Mouse (Mus musculus) liver, postnatal 0 days (tissue): ENCODE data around the gene Tnfaip8l2. TPM values are rescaled to one million over a fixed set of nuclear protein-coding genes. Genes with fewer than 3 reads are reported as not detected.
A peak's percentile ranks its signal among the peaks of the same experiment; 100 is the strongest.

Source experiments
- ATAC-seq: fragments of 200-750 bp; cut with Nextera tagmentation; 2 replicates; pipeline ENCODE4 v1.8.0; 2017; ENCODE audit warnings: mild to moderate bottlenecking, moderate library complexity
- DNase-seq: peaks from one replicate; pipeline ENCODE4 v3.0.0-alpha.2; 2016
- H3K27ac ChIP-seq: fragments of 300-500 bp; sonication (generic); 2 replicates; pipeline ENCODE4 v1.5.1; 2014; ENCODE audit warnings: antibody characterized with exemption, moderate library complexity, mild to moderate bottlenecking, low read depth
- H3K27me3 ChIP-seq: fragments of 300-500 bp; sonication (generic); 2 replicates; pipeline ENCODE4 v1.6.1; 2014; ENCODE audit warnings: low read length, control low read depth, mixed read lengths; ENCODE audit not compliant: insufficient read depth
- H3K36me3 ChIP-seq: fragments of 300-500 bp; sonication (generic); replicated peaks from 2 replicates; pipeline ENCODE4 v1.6.1; 2014; ENCODE audit warnings: mild to moderate bottlenecking, control low read depth, low read length, moderate library complexity, mixed read lengths; ENCODE audit not compliant: insufficient read depth
- H3K4me1 ChIP-seq: fragments of 300-500 bp; sonication (generic); 2 replicates; pipeline ENCODE4 v1.6.1; 2014; ENCODE audit warnings: antibody characterized with exemption, mild to moderate bottlenecking, control low read depth; ENCODE audit not compliant: insufficient read depth
- H3K4me2 ChIP-seq: fragments of 300-500 bp; sonication (generic); 2 replicates; pipeline ENCODE4 v1.6.1; 2014; ENCODE audit warnings: low read depth, mild to moderate bottlenecking, low read length, moderate library complexity, mixed read lengths
- H3K4me3 ChIP-seq: fragments of 300-500 bp; sonication (generic); 2 replicates; pipeline ENCODE4 v1.5.1; 2014; ENCODE audit warnings: low read depth, low read length
- H3K9ac ChIP-seq: fragments of 300-500 bp; sonication (generic); replicated peaks from 2 replicates; pipeline ENCODE4 v1.6.1; 2014; ENCODE audit warnings: mild to moderate bottlenecking, moderate library complexity
- H3K9me3 ChIP-seq: fragments of 300-500 bp; sonication (generic); 2 replicates; pipeline ENCODE4 v1.6.1; 2016; ENCODE audit warnings: mild to moderate bottlenecking, control low read depth, low read length, mixed read lengths
- CTCF ChIP-seq: sonication (generic); IDR thresholded peaks from 2 replicates; pipeline ENCODE4 v1.5.1; 2016; ENCODE audit warnings: antibody characterized with exemption, low read depth
- EP300 ChIP-seq: IDR thresholded peaks from 2 replicates; pipeline ENCODE4 v1.6.1; 2016; ENCODE audit warnings: antibody characterized with exemption, low read depth, mild to moderate bottlenecking
- WGBS: fragments of 180-500 bp; shearing (Covaris S2); extraction: QIAGEN DNeasy Blood & Tissue Kit; methylation state at CpG from one replicate; pipeline ENCODE4 v1.1.7; 2014; ENCODE audit not compliant: insufficient replicate concordance; 5-methylcytosine and 5-hydroxymethylcytosine counted together
- polyA plus RNA-seq: library from polyadenylated mRNA; unstranded; fragments of >200 nt; fragmentation: Nextera tagmentation; extraction: Ambion mirVana; gene quantifications from 2 replicates; pipeline ENCODE4 v1.2.1, GENCODE M21; 2015

The Tnfaip8l2 gene
- polyA plus RNA-seq, 1 experiment from 2014 or later = 13.0 TPM

DNA sequence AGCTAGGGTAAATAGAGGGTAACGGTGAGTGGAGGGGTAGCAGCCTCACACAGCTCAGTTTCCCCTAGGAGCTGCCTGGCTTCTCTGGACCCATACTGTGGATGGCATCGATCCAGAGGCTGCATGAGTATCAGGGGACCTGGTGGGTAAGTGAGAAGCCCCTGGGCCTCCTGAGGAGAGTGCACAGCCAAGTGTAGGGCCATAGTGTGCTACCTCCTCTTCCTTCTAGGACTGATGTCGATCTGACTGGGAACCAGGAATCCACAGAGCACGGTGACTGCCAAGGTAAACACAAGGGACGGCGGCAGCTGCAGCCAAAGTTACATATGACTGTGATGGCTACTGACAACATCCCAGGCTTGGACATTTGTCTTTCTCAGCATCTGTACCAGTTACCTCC is 28.9 kb upstream of the Tnfaip8l2 start:
- no peak overlapping the region for H3K9ac ChIP-seq
- H3K4me1 ChIP-seq = peaks cover 12% of the 10 kb centered on the region
- H3K9me3 ChIP-seq = no peaks in the 10 kb centered on the region
- 67% methylated on average over 6 of the region's 6 CpGs for WGBS
- TF ChIP-seq EP300 (no peak), CTCF (no peak)
- no peak overlapping the region for H3K4me2 ChIP-seq
- no peak for DNase-seq
- peak; percentile 33; the same call in 1 of the 2 replicates for ATAC-seq
- H3K4me3 ChIP-seq = no peak overlapping the region
- no peaks in the 10 kb centered on the region for H3K36me3 ChIP-seq
- H3K27ac ChIP-seq = no peak overlapping the region
- peaks cover 46% of the 10 kb centered on the region for H3K27me3 ChIP-seq

DNA sequence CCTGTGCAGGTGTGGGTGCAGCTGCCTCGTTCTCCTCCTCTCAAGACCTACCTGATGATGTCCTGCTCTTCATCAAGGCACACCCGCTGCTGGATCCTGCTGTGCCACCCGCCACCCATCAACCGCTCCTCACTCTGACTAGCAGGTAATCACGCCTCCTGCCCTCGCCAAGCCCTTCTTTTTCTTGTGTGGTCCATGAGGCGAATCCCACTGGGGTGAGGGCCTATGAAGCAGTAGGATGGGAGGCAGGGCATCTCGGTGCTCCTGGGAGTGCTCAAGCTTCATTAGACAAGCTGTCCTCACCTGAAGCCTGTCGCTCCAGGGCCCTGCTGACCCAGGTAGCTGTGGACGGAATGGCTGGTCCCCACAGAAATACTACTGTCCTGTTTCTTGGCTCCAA is 27.8 kb upstream of the Tnfaip8l2 start:
- H3K4me1 ChIP-seq = peaks cover 12% of the 10 kb centered on the region
- H3K9me3 ChIP-seq = no peaks in the 10 kb centered on the region
- peaks cover 46% of the 10 kb centered on the region for H3K27me3 ChIP-seq
- 84% methylated on average over 10 of the region's 10 CpGs for WGBS
- no peak overlapping the region for H3K4me2 ChIP-seq
- H3K4me3 ChIP-seq = no peak overlapping the region
- DNase-seq = no peak
- no peak for ATAC-seq
- H3K9ac ChIP-seq = no peak overlapping the region
- TF ChIP-seq EP300 (no peak), CTCF (no peak)
- H3K36me3 ChIP-seq = no peaks in the 10 kb centered on the region
- H3K27ac ChIP-seq = no peak overlapping the region

DNA sequence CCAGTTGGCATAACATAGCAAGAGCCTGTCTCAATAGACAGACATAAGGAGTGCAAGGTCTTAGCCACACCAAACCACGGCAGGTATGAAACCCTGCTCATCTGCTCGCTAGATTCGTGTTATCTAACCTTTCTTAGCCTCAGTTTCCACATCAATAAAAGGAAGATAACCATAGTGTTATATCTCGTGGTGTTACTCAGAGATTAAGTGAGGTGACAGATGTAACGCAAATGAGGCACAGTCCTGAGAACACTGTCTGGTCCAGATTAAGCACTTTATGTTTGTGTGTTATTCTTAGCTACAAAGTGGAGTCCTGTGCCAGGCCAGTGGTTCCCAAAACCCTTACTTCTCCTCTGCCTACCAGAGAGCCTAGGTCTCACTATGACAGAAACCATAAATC is 22.7 kb upstream of the Tnfaip8l2 start:
- no peaks in the 10 kb centered on the region for H3K36me3 ChIP-seq
- H3K4me3 ChIP-seq = no peak overlapping the region
- peaks cover 34% of the 10 kb centered on the region for H3K27me3 ChIP-seq
- no peak for TF ChIP-seq CTCF
- no peak for TF ChIP-seq EP300
- H3K9me3 ChIP-seq = no peaks in the 10 kb centered on the region
- H3K9ac ChIP-seq = no peak overlapping the region
- H3K27ac ChIP-seq = no peak overlapping the region
- ATAC-seq (no peak), DNase-seq (no peak)
- peaks cover 2% of the 10 kb centered on the region; the same call in 1 of the 2 replicates for H3K4me1 ChIP-seq
- no peak overlapping the region for H3K4me2 ChIP-seq
- 55% methylated on average over 5 of the region's 5 CpGs for WGBS

DNA sequence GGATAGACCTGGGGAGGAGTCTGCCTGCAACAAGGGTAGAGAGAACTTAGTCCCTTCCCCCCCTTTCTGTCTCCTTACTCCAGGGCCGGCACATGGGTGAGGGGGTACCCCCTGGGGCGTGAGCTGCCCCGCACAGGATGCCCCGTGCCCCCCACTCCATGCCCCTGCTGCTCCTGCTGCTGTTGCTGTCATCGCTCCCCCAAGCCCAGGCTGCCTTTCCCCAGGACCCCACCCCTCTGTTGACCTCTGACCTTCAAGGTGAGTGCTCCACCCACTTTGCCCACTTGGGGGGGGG is 22.0 kb upstream of the Tnfaip8l2 start:
- Histone ChIP-seq H3K9ac (no peak overlapping the region), H3K9me3 (no peaks in the 10 kb centered on the region), H3K4me1 (peaks cover 8% of the 10 kb centered on the region; the same call in 1 of the 2 replicates), H3K27ac (no peak overlapping the region), H3K4me3 (no peak overlapping the region), H3K27me3 (peaks cover 32% of the 10 kb centered on the region), H3K4me2 (no peak overlapping the region), H3K36me3 (no peaks in the 10 kb centered on the region)
- DNase-seq = no peak
- TF ChIP-seq EP300 (no peak), CTCF (no peak)
- ATAC-seq = no peak
- WGBS = 74% methylated on average over 5 of the region's 5 CpGs

DNA sequence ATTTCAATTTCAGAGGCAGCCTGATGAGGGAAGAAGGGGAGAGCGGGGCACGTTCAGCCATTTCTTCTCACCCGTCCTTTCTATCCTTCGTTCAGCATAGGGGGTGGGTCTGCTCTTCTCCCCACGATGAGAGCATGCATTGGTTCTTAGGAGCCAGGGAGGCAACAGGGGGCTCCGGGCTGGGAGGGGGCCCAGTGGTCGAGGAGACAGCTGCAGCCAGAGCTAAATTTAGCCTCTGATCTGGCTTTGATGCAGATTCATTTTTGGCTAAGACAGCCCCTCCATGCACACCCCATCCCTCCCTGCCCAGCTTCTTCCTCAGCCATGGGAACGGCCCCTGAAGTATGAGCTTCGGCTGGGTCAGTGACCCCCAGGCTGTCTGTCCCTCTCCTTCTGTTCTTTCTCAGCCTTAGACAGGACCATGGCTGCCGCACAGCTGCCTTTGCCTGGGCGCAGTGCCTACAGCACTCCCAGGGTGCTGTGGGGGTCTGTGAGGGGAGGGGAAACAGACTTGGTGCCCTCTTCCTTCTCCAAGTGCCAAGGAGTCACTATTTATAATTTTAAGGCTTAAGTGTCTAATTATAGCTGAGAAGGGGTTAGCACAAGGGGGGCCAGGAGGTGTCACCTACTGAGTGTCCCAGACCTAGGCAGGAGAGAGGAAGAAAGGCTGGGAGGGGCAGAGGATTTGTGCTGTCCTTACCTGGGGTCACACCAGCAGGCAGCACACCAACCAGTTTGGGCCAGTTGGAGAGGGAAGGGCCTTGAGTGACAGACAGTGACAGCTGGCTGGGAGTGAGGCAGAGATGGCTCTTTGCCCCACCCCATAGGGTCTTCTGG is 21.5 kb upstream of the Tnfaip8l2 start:
- Histone ChIP-seq H3K27ac (no peak overlapping the region), H3K9ac (no peak overlapping the region), H3K36me3 (no peaks in the 10 kb centered on the region), H3K4me1 (peaks cover 8% of the 10 kb centered on the region; the same call in 1 of the 2 replicates), H3K9me3 (no peaks in the 10 kb centered on the region), H3K4me2 (peak overlapping the region; percentile 18; the same call in 1 of the 2 replicates), H3K4me3 (no peak overlapping the region), H3K27me3 (peaks cover 32% of the 10 kb centered on the region)
- 75% methylated on average over 11 of the region's 11 CpGs for WGBS
- no peak for ATAC-seq
- no peak for TF ChIP-seq CTCF
- TF ChIP-seq EP300 = no peak
- DNase-seq = no peak

DNA sequence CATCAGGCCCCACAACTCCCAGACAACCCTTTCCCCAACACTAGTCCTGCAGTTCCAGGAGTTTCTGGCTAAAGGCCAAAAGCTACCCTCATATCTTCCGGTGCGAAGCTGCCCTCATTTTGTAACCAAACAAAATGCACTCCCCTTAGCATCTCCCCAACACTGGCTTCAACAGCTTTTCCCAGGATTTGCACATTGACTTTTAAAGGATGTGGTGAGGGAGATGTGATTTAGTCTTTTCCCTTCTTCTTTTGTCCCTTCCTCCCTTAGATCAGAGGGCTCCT is 20.1 kb upstream of the Tnfaip8l2 start:
- TF ChIP-seq CTCF (no peak), EP300 (no peak)
- H3K27me3 ChIP-seq = peaks cover 32% of the 10 kb centered on the region
- no peak overlapping the region for H3K4me2 ChIP-seq
- H3K4me1 ChIP-seq = peaks cover 8% of the 10 kb centered on the region; the same call in 1 of the 2 replicates
- ATAC-seq (no peak), DNase-seq (no peak)
- H3K9ac ChIP-seq = no peak overlapping the region
- WGBS = 59% methylated on average over 2 of the region's 2 CpGs
- H3K27ac ChIP-seq = no peak overlapping the region
- H3K36me3 ChIP-seq = no peaks in the 10 kb centered on the region
- no peak overlapping the region for H3K4me3 ChIP-seq
- no peaks in the 10 kb centered on the region for H3K9me3 ChIP-seq
